Mouse (Mus musculus) heart, adult 2 months (tissue): ENCODE measurements around the gene Col15a1. TPM values are rescaled to one million over a fixed set of nuclear protein-coding genes. Genes with fewer than 3 reads are reported as not detected.

ENCODE experiments used
- DNase-seq, 2 experiments: peaks; one replicate each; pipeline ENCODE4 v3.0.0; 2021
- H3K27ac ChIP-seq: fragments of 200-600 bp; 2 replicates; pipeline ENCODE4 v1.8.1; 2022
- H3K27me3 ChIP-seq: fragments of 200-500 bp; 2 replicates; pipeline ENCODE4 v1.6.1; 2012; ENCODE audit warnings: mild to moderate bottlenecking, low read length, inconsistent platforms, mixed read lengths; ENCODE audit not compliant: control insufficient read depth, insufficient read depth
- H3K36me3 ChIP-seq: fragments of 200-500 bp; 2 replicates; pipeline ENCODE4 v1.6.1; 2012; ENCODE audit warnings: low read length, inconsistent platforms; ENCODE audit not compliant: control insufficient read depth, insufficient read depth
- H3K4me1 ChIP-seq: fragments of 200-500 bp; 2 replicates; pipeline ENCODE4 v1.6.1; 2011; ENCODE audit warnings: low read length; ENCODE audit not compliant: control insufficient read depth, insufficient read depth
- H3K4me3 ChIP-seq: fragments of 200-600 bp; 2 replicates; pipeline ENCODE4 v1.8.1; 2022
- H3K79me2 ChIP-seq: fragments of 200-500 bp; replicated peaks from 2 replicates; pipeline ENCODE4 v1.6.1; 2012; ENCODE audit warnings: mild to moderate bottlenecking, inconsistent platforms, low read length, moderate library complexity, mixed read lengths; ENCODE audit not compliant: control insufficient read depth, insufficient read depth
- H3K9ac ChIP-seq: fragments of 200-500 bp; 2 replicates; pipeline ENCODE4 v1.6.1; 2012; ENCODE audit warnings: low read depth, mild to moderate bottlenecking, control low read depth, inconsistent platforms, low read length, mixed read lengths
- CTCF ChIP-seq: fragments of 200-600 bp; IDR thresholded peaks from 2 replicates; pipeline ENCODE4 v1.8.1; 2022; ENCODE audit warnings: antibody characterized with exemption, mild to moderate bottlenecking, moderate library complexity
- EP300 ChIP-seq: fragments of 200-500 bp; IDR thresholded peaks from 2 replicates; pipeline ENCODE4 v1.6.1; 2011; ENCODE audit warnings: low read depth, low read length, control low read depth; ENCODE audit not compliant: insufficient read depth
- POLR2A ChIP-seq: fragments of 200-500 bp; IDR thresholded peaks from 2 replicates; pipeline ENCODE4 v1.6.1; 2011; ENCODE audit warnings: mild to moderate bottlenecking, low read depth, low read length, control low read depth; ENCODE audit not compliant: insufficient read depth
- WGBS: fragments of 180-500 bp; shearing (Covaris S2); methylation state at CpG from one replicate; pipeline ENCODE4 v1.1.7; 2018; 5-methylcytosine and 5-hydroxymethylcytosine counted together
- intact Hi-C: fragments of 180-260 bp; cut with DNase I; formaldehyde crosslinking; loops from one replicate; pipeline ENCODE4 v1.15.1; 2025
- polyA plus RNA-seq: library from polyadenylated mRNA; depleted of rRNA; stranded (reverse); fragments of >200 nt; gene quantifications from 2 replicates; pipeline ENCODE4 v1.2.3, GENCODE M21; 2012
- total RNA-seq, 2 experiments: library from RNA; stranded (reverse); gene quantifications; 2 replicates each; pipeline ENCODE4 v1.2.3; 2021

Gene Col15a1
- total and polyA plus RNA-seq, 3 experiments, result 36.9 to 97.6 (median 86.4) TPM

- Histone ChIP-seq H3K36me3 (no peaks in the 10 kb centered on the region), H3K4me1 (no peaks in the 10 kb centered on the region), H3K79me2 (no peaks in the 10 kb centered on the region), H3K27me3 (no peaks in the 10 kb centered on the region), H3K9ac (no peak overlapping the region), H3K27ac (no peak overlapping the region), H3K4me3 (no peak overlapping the region)
- intact Hi-C loops, result no loop called here
- 67% methylated on average over 6 of the region's 6 CpGs for WGBS
- TF ChIP-seq POLR2A (no peak), CTCF (no peak), EP300 (no peak)
- DNase-seq, result no peak
These were observed 53.1 kb downstream of the Col15a1 start for GRCm38 (mm10) chr4:47261049-47261448.

GRCm38 (mm10) chr4:47261919-47262318, 54.0 kb downstream of the Col15a1 start:
- no peaks in the 10 kb centered on the region for H3K4me1 ChIP-seq
- H3K4me3 ChIP-seq, result no peak overlapping the region
- no peak overlapping the region for H3K9ac ChIP-seq
- no peaks in the 10 kb centered on the region for H3K27me3 ChIP-seq
- intact Hi-C loops, result no loop called here
- no peaks in the 10 kb centered on the region for H3K36me3 ChIP-seq
- DNase-seq, result no peak
- TF ChIP-seq CTCF (no peak), POLR2A (no peak), EP300 (no peak)
- no peak overlapping the region for H3K27ac ChIP-seq
- 61% methylated on average over 5 of the region's 5 CpGs for WGBS
- no peaks in the 10 kb centered on the region for H3K79me2 ChIP-seq

GRCm38 (mm10) chr4:47265555-47265954, 57.6 kb downstream of the Col15a1 start:
- H3K4me3 ChIP-seq, result no peak overlapping the region
- H3K27me3 ChIP-seq, result no peaks in the 10 kb centered on the region
- WGBS, result 90% methylated on average over 5 of the region's 5 CpGs
- intact Hi-C loops, result no loop called here
- H3K79me2 ChIP-seq, result no peaks in the 10 kb centered on the region
- H3K36me3 ChIP-seq, result no peaks in the 10 kb centered on the region
- TF ChIP-seq CTCF, result no peak
- no peak for TF ChIP-seq POLR2A
- no peak for TF ChIP-seq EP300
- H3K4me1 ChIP-seq, result no peaks in the 10 kb centered on the region
- no peak overlapping the region for H3K27ac ChIP-seq
- DNase-seq, result no peak
- H3K9ac ChIP-seq, result no peak overlapping the region

GRCm38 (mm10) chr4:47272452-47273130, 64.6 kb downstream of the Col15a1 start:
- 82% methylated on average over 9 of the region's 9 CpGs for WGBS
- no peak for TF ChIP-seq POLR2A
- TF ChIP-seq CTCF, result no peak
- intact Hi-C loops, result no loop called here

GRCm38 (mm10) chr4:47273795-47274194, 65.8 kb downstream of the Col15a1 start:
- intact Hi-C loops, result no loop called here
- no peaks in the 10 kb centered on the region; the same call in 1 of the 2 replicates for H3K4me1 ChIP-seq
- TF ChIP-seq EP300 (no peak), CTCF (no peak), POLR2A (no peak)
- H3K36me3 ChIP-seq, result no peaks in the 10 kb centered on the region
- no peak overlapping the region for H3K27ac ChIP-seq
- H3K9ac ChIP-seq, result no peak overlapping the region
- H3K27me3 ChIP-seq, result no peaks in the 10 kb centered on the region
- 81% methylated on average over 8 of the region's 8 CpGs for WGBS
- H3K4me3 ChIP-seq, result no peak overlapping the region
- H3K79me2 ChIP-seq, result no peaks in the 10 kb centered on the region
- DNase-seq, result no peak

More at GRCm38 (mm10) chr4:47272452-47273130, 64.6 kb downstream of the Col15a1 start:
- H3K27ac ChIP-seq, result no peak overlapping the region
- H3K36me3 ChIP-seq, result no peaks in the 10 kb centered on the region
- no peak overlapping the region for H3K4me3 ChIP-seq
- DNase-seq, result no peak
- no peaks in the 10 kb centered on the region for H3K4me1 ChIP-seq
- no peaks in the 10 kb centered on the region for H3K27me3 ChIP-seq
- no peak overlapping the region for H3K9ac ChIP-seq
- H3K79me2 ChIP-seq, result no peaks in the 10 kb centered on the region

GRCm38 (mm10) chr4:47274911-47275310, 67.0 kb downstream of the Col15a1 start:
- no peak for DNase-seq
- Histone ChIP-seq H3K9ac (no peak overlapping the region), H3K36me3 (no peaks in the 10 kb centered on the region), H3K27ac (no peak overlapping the region), H3K27me3 (no peaks in the 10 kb centered on the region), H3K4me3 (no peak overlapping the region), H3K79me2 (no peaks in the 10 kb centered on the region), H3K4me1 (no peaks in the 10 kb centered on the region; the same call in 1 of the 2 replicates)
- intact Hi-C loops, result no loop called here
- no peak for TF ChIP-seq EP300
- TF ChIP-seq CTCF, result no peak
- TF ChIP-seq POLR2A, result no peak
- 66% methylated on average over 2 of the region's 2 CpGs for WGBS
